Mouse (Mus musculus) lung, postnatal 0 days (tissue): ENCODE data around the gene Guca2b.

Experiments used
- CTCF ChIP-seq: IDR thresholded peaks from 2 replicates; pipeline ENCODE4 v1.5.1; 2016; ENCODE audit warnings: antibody characterized with exemption, mild to moderate bottlenecking
- EP300 ChIP-seq: IDR thresholded peaks from 2 replicates; pipeline ENCODE4 v1.6.1; 2016; ENCODE audit warnings: antibody characterized with exemption, mild to moderate bottlenecking, control low read depth

DNA sequence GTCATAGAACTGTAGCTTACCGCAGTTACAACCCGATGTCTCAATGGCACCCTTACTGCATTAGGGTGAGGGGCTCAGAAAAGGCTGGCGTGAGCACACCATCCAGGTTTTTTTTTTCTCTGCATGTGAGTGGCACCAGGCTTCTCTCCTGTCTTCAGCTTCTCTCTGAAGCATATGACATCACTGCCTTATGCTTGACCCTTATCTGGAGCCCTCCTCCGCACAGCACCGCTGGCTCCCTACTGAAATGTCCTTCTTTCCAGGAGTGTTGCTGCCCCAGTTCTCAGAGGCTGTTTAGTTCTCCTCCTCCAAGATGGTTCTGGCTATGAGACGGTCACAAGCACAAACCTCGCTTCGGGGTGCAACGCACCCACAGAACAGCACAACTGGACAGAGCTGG, 12.4 kb upstream of the Guca2b start:
- TF ChIP-seq CTCF (no peak), EP300 (no peak)
